Mouse (Mus musculus): ENCODE data around the gene Lrrc28. TPM values are rescaled to one million over a fixed set of nuclear protein-coding genes. Genes with fewer than 3 reads are reported as not detected.

The Lrrc28 gene
- polyA plus RNA-seq, 1 experiment from 2014 or later = 18.4 TPM

- 76% methylated on average over 7 of the region's 7 CpGs for WGBS
- no peak overlapping the region for H3K9ac ChIP-seq (ENCODE audit: low read depth, low read length)
- ATAC-seq (ENCODE audit: low FRiP score, low TSS enrichment) = no peak
- no peak overlapping the region for H3K4me3 ChIP-seq (ENCODE audit: low read length)
- no peaks in the 10 kb centered on the region for H3K27me3 ChIP-seq (ENCODE audit: control insufficient read depth, insufficient read depth, low read length)
- H3K36me3 ChIP-seq (ENCODE audit: control insufficient read depth, insufficient read depth, low read length) = 0 out of 2 replicates have a peak, but pooled peaks cover 3% of the 10 kb centered on the region
- H3K27ac ChIP-seq (ENCODE audit: low read depth, low read length) = no peak overlapping the region
- H3K4me2 ChIP-seq (replicated peaks; ENCODE audit: low read depth, low read length) = no peak overlapping the region
- peaks cover 13% of the 10 kb centered on the region; the same call in 1 of the 2 replicates for H3K4me1 ChIP-seq (ENCODE audit: control insufficient read depth, insufficient read depth, low read length)
- H3K9me3 ChIP-seq (ENCODE audit: control insufficient read depth, low read length) = no peaks in the 10 kb centered on the region
Measured at GRCm38 (mm10) chr7:67654668-67655067, 9.6 kb upstream of the Lrrc28 start.

GRCm38 (mm10) chr7:67652211-67652610 lies 7.1 kb upstream of the Lrrc28 start:
- peaks cover 19% of the 10 kb centered on the region; the same call in 1 of the 2 replicates for H3K4me1 ChIP-seq (ENCODE audit: control insufficient read depth, insufficient read depth, low read length)
- 0 out of 2 replicates have a peak, but pooled peaks cover 3% of the 10 kb centered on the region for H3K36me3 ChIP-seq (ENCODE audit: control insufficient read depth, insufficient read depth, low read length)
- no peak overlapping the region for H3K4me2 ChIP-seq (replicated peaks; ENCODE audit: low read depth, low read length)
- H3K27me3 ChIP-seq (ENCODE audit: control insufficient read depth, insufficient read depth, low read length) = no peaks in the 10 kb centered on the region
- 52% methylated on average over 5 of the region's 5 CpGs for WGBS
- H3K4me3 ChIP-seq (ENCODE audit: low read length) = no peak overlapping the region
- no peak overlapping the region for H3K9ac ChIP-seq (ENCODE audit: low read depth, low read length)
- no peak for ATAC-seq (ENCODE audit: low FRiP score, low TSS enrichment)
- no peaks in the 10 kb centered on the region for H3K9me3 ChIP-seq (ENCODE audit: control insufficient read depth, low read length)
- no peak overlapping the region for H3K27ac ChIP-seq (ENCODE audit: low read depth, low read length)

GRCm38 (mm10) chr7:67648376-67648775 lies 3.3 kb upstream of the Lrrc28 start:
- no peak for ATAC-seq (ENCODE audit: low FRiP score, low TSS enrichment)
- H3K36me3 ChIP-seq (ENCODE audit: control insufficient read depth, insufficient read depth, low read length) = no peaks in the 10 kb centered on the region
- peak overlapping the region; percentile 65 for H3K4me3 ChIP-seq (ENCODE audit: low read length)
- no peaks in the 10 kb centered on the region for H3K9me3 ChIP-seq (ENCODE audit: control insufficient read depth, low read length)
- H3K27ac ChIP-seq (ENCODE audit: low read depth, low read length) = no peak overlapping the region
- peaks cover 18% of the 10 kb centered on the region; the same call in 1 of the 2 replicates for H3K4me1 ChIP-seq (ENCODE audit: control insufficient read depth, insufficient read depth, low read length)
- peak overlapping the region; percentile 50 for H3K4me2 ChIP-seq (replicated peaks; ENCODE audit: low read depth, low read length)
- WGBS = 68% methylated on average over 4 of the region's 4 CpGs
- H3K27me3 ChIP-seq (ENCODE audit: control insufficient read depth, insufficient read depth, low read length) = no peaks in the 10 kb centered on the region
- peak overlapping the region; percentile 55; the same call in 1 of the 2 replicates for H3K9ac ChIP-seq (ENCODE audit: low read depth, low read length)

GRCm38 (mm10) chr7:67647277-67647676 lies 2.2 kb upstream of the Lrrc28 start, which contains the start of gene Ttc23:
TSS of gene Ttc23 (plus strand) at chr7:67647410.
- no peaks in the 10 kb centered on the region for H3K36me3 ChIP-seq (ENCODE audit: control insufficient read depth, insufficient read depth, low read length)
- H3K4me3 ChIP-seq (ENCODE audit: low read length) = peak within 1 kb of the TSS; percentile 72
- ATAC-seq (ENCODE audit: low FRiP score, low TSS enrichment) = no peak
- WGBS = under 1% methylated on average over 5 of the region's 5 CpGs
- peak within 1 kb of the TSS; percentile 55 for H3K9ac ChIP-seq (ENCODE audit: low read depth, low read length)
- H3K4me1 ChIP-seq (ENCODE audit: control insufficient read depth, insufficient read depth, low read length) = peaks cover 18% of the 10 kb centered on the region; the same call in 1 of the 2 replicates
- H3K27me3 ChIP-seq (ENCODE audit: control insufficient read depth, insufficient read depth, low read length) = no peaks in the 10 kb centered on the region
- no peaks in the 10 kb centered on the region for H3K9me3 ChIP-seq (ENCODE audit: control insufficient read depth, low read length)
- peak within 1 kb of the TSS; percentile 80 for H3K4me2 ChIP-seq (replicated peaks; ENCODE audit: low read depth, low read length)
- H3K27ac ChIP-seq (ENCODE audit: low read depth, low read length) = peak within 1 kb of the TSS; percentile 89

- no peaks in the 10 kb centered on the region for H3K9me3 ChIP-seq (ENCODE audit: control insufficient read depth, low read length)
- WGBS = 8% methylated on average over 6 of the region's 6 CpGs
- ATAC-seq (ENCODE audit: low FRiP score, low TSS enrichment) = no peak
Measured at GRCm38 (mm10) chr7:67646131-67646530, 1.1 kb upstream of the Lrrc28 start.

GRCm38 (mm10) chr7:67645681-67646014 lies 580 bp upstream of the Lrrc28 start:
- Histone ChIP-seq H3K27ac (ENCODE audit: low read depth, low read length) (peak overlapping the region; percentile 93), H3K4me1 (ENCODE audit: control insufficient read depth, insufficient read depth, low read length) (peaks cover 18% of the 10 kb centered on the region; the same call in 1 of the 2 replicates), H3K4me3 (ENCODE audit: low read length) (peak overlapping the region; percentile 72), H3K4me2 (replicated peaks; ENCODE audit: low read depth, low read length) (peak overlapping the region; percentile 80), H3K27me3 (ENCODE audit: control insufficient read depth, insufficient read depth, low read length) (no peaks in the 10 kb centered on the region), H3K9me3 (ENCODE audit: control insufficient read depth, low read length) (no peaks in the 10 kb centered on the region), H3K9ac (ENCODE audit: low read depth, low read length) (peak overlapping the region; percentile 80), H3K36me3 (ENCODE audit: control insufficient read depth, insufficient read depth, low read length) (no peaks in the 10 kb centered on the region)
- ATAC-seq (ENCODE audit: low FRiP score, low TSS enrichment) = peak; percentile 6; the same call in 1 of the 2 replicates
- under 1% methylated on average over 15 of the region's 15 CpGs for WGBS

More at GRCm38 (mm10) chr7:67646131-67646530, 1.1 kb upstream of the Lrrc28 start:
- H3K4me1 ChIP-seq (ENCODE audit: control insufficient read depth, insufficient read depth, low read length) = peaks cover 18% of the 10 kb centered on the region; the same call in 1 of the 2 replicates
- H3K4me2 ChIP-seq (replicated peaks; ENCODE audit: low read depth, low read length) = peak overlapping the region; percentile 80
- H3K4me3 ChIP-seq (ENCODE audit: low read length) = peak overlapping the region; percentile 72
- H3K9ac ChIP-seq (ENCODE audit: low read depth, low read length) = peak overlapping the region; percentile 80
- peak overlapping the region; percentile 93 for H3K27ac ChIP-seq (ENCODE audit: low read depth, low read length)
- H3K27me3 ChIP-seq (ENCODE audit: control insufficient read depth, insufficient read depth, low read length) = no peaks in the 10 kb centered on the region
- no peaks in the 10 kb centered on the region for H3K36me3 ChIP-seq (ENCODE audit: control insufficient read depth, insufficient read depth, low read length)

GRCm38 (mm10) chr7:67644291-67644690 lies 777 bp downstream of the Lrrc28 start:
- H3K9me3 ChIP-seq (ENCODE audit: control insufficient read depth, low read length) = no peaks in the 10 kb centered on the region
- no peaks in the 10 kb centered on the region for H3K36me3 ChIP-seq (ENCODE audit: control insufficient read depth, insufficient read depth, low read length)
- peak overlapping the region; percentile 80; the same call in 1 of the 2 replicates for H3K9ac ChIP-seq (ENCODE audit: low read depth, low read length)
- peaks cover 15% of the 10 kb centered on the region; the same call in 1 of the 2 replicates for H3K4me1 ChIP-seq (ENCODE audit: control insufficient read depth, insufficient read depth, low read length)
- H3K27ac ChIP-seq (ENCODE audit: low read depth, low read length) = no peak overlapping the region
- peak overlapping the region; percentile 65 for H3K4me2 ChIP-seq (replicated peaks; ENCODE audit: low read depth, low read length)
- H3K4me3 ChIP-seq (ENCODE audit: low read length) = peak overlapping the region; percentile 72
- WGBS = 35% methylated on average over 8 of the region's 8 CpGs
- ATAC-seq (ENCODE audit: low FRiP score, low TSS enrichment) = no peak
- no peaks in the 10 kb centered on the region for H3K27me3 ChIP-seq (ENCODE audit: control insufficient read depth, insufficient read depth, low read length)

GRCm38 (mm10) chr7:67642955-67643354 lies 2.1 kb downstream of the Lrrc28 start:
- Histone ChIP-seq H3K36me3 (ENCODE audit: control insufficient read depth, insufficient read depth, low read length) (no peaks in the 10 kb centered on the region), H3K27me3 (ENCODE audit: control insufficient read depth, insufficient read depth, low read length) (no peaks in the 10 kb centered on the region), H3K4me3 (ENCODE audit: low read length) (no peak overlapping the region), H3K4me1 (ENCODE audit: control insufficient read depth, insufficient read depth, low read length) (peaks cover 9% of the 10 kb centered on the region; the same call in 1 of the 2 replicates), H3K9me3 (ENCODE audit: control insufficient read depth, low read length) (no peaks in the 10 kb centered on the region), H3K27ac (ENCODE audit: low read depth, low read length) (no peak overlapping the region), H3K4me2 (replicated peaks; ENCODE audit: low read depth, low read length) (no peak overlapping the region), H3K9ac (ENCODE audit: low read depth, low read length) (no peak overlapping the region)
- 92% methylated on average over 9 of the region's 9 CpGs for WGBS
- ATAC-seq (ENCODE audit: low FRiP score, low TSS enrichment) = no peak

- WGBS = 82% methylated on average over 3 of the region's 3 CpGs
- ATAC-seq (ENCODE audit: low FRiP score, low TSS enrichment) = no peak
Measured at GRCm38 (mm10) chr7:67639006-67639405, 6.1 kb downstream of the Lrrc28 start.

More at GRCm38 (mm10) chr7:67639006-67639405, 6.1 kb downstream of the Lrrc28 start:
- no peak overlapping the region for H3K4me2 ChIP-seq (replicated peaks; ENCODE audit: low read depth, low read length)
- H3K4me1 ChIP-seq (ENCODE audit: control insufficient read depth, insufficient read depth, low read length) = no peaks in the 10 kb centered on the region
- no peak overlapping the region for H3K27ac ChIP-seq (ENCODE audit: low read depth, low read length)
- no peaks in the 10 kb centered on the region for H3K27me3 ChIP-seq (ENCODE audit: control insufficient read depth, insufficient read depth, low read length)
- no peaks in the 10 kb centered on the region for H3K9me3 ChIP-seq (ENCODE audit: control insufficient read depth, low read length)
- no peak overlapping the region for H3K4me3 ChIP-seq (ENCODE audit: low read length)
- H3K9ac ChIP-seq (ENCODE audit: low read depth, low read length) = no peak overlapping the region
- H3K36me3 ChIP-seq (ENCODE audit: control insufficient read depth, insufficient read depth, low read length) = no peaks in the 10 kb centered on the region
